Mouse (Mus musculus): Measurements from ENCODE around the gene Acod1.

- TF ChIP-seq CTCF (IDR thresholded peaks at IDR 0.05; ENCODE audit: extremely low read depth, insufficient read depth, low read length): no peak
- no peak for TF ChIP-seq POLR2A (IDR thresholded peaks at IDR 0.05; ENCODE audit: extremely low read depth, insufficient read depth, low read length)
Measured at GRCm38 (mm10) chr14:103017009-103017408, 29.8 kb upstream of the Acod1 start.

Data from cortical plate, adult 2 months (tissue).